Mouse (Mus musculus): ENCODE measurements around the gene Mkln1. TPM values are rescaled to one million over a fixed set of nuclear protein-coding genes. Genes with fewer than 3 reads are reported as not detected.

Mkln1 gene
- polyA plus RNA-seq, 1 experiment from 2014 or later = 213 TPM

GRCm38 (mm10) chr6:31390243-31390981 lies 8.1 kb upstream of the Mkln1 start:
- no peak overlapping the region for H3K4me3 ChIP-seq (ENCODE audit: low read depth, low read length)
- no peaks in the 10 kb centered on the region for H3K27me3 ChIP-seq (ENCODE audit: control insufficient read depth, insufficient read depth, low read length)
- 66% methylated on average over 8 of the region's 8 CpGs for WGBS
- no peak overlapping the region for H3K4me2 ChIP-seq (ENCODE audit: low read depth, severe bottlenecking)
- no peak overlapping the region for H3K27ac ChIP-seq (replicated peaks; ENCODE audit: low read depth, low read length)
- no peak for DNase-seq (ENCODE audit: low spot score)
- no peaks in the 10 kb centered on the region for H3K4me1 ChIP-seq (ENCODE audit: control insufficient read depth, insufficient read depth, low read length)
- no peaks in the 10 kb centered on the region for H3K36me3 ChIP-seq (ENCODE audit: control insufficient read depth, insufficient read depth, low read length)
- H3K9me3 ChIP-seq (ENCODE audit: control insufficient read depth, low read length) = no peaks in the 10 kb centered on the region
- no peak for ATAC-seq (ENCODE audit: insufficient number of reproducible peaks, low FRiP score, low TSS enrichment, low read depth)
- H3K9ac ChIP-seq (ENCODE audit: low read length) = no peak overlapping the region

GRCm38 (mm10) chr6:31392871-31393270 lies 5.7 kb upstream of the Mkln1 start:
- Histone ChIP-seq H3K27me3 (ENCODE audit: control insufficient read depth, insufficient read depth, low read length) (no peaks in the 10 kb centered on the region), H3K9me3 (ENCODE audit: control insufficient read depth, low read length) (no peaks in the 10 kb centered on the region), H3K9ac (ENCODE audit: low read length) (no peak overlapping the region), H3K4me2 (ENCODE audit: low read depth, severe bottlenecking) (no peak overlapping the region), H3K4me1 (ENCODE audit: control insufficient read depth, insufficient read depth, low read length) (no peaks in the 10 kb centered on the region), H3K4me3 (ENCODE audit: low read depth, low read length) (no peak overlapping the region), H3K36me3 (ENCODE audit: control insufficient read depth, insufficient read depth, low read length) (no peaks in the 10 kb centered on the region), H3K27ac (replicated peaks; ENCODE audit: low read depth, low read length) (no peak overlapping the region)
- ATAC-seq (ENCODE audit: insufficient number of reproducible peaks, low FRiP score, low TSS enrichment, low read depth) (no peak), DNase-seq (ENCODE audit: low spot score) (no peak)
- 78% methylated on average over 5 of the region's 5 CpGs for WGBS

- H3K36me3 ChIP-seq (ENCODE audit: control insufficient read depth, insufficient read depth, low read length) = no peaks in the 10 kb centered on the region
- ATAC-seq (ENCODE audit: insufficient number of reproducible peaks, low FRiP score, low TSS enrichment, low read depth) = no peak
- H3K4me1 ChIP-seq (ENCODE audit: control insufficient read depth, insufficient read depth, low read length) = peaks cover 7% of the 10 kb centered on the region; the same call in 1 of the 2 replicates
- H3K27ac ChIP-seq (replicated peaks; ENCODE audit: low read depth, low read length) = no peak overlapping the region
- H3K4me3 ChIP-seq (ENCODE audit: low read depth, low read length) = no peak overlapping the region
- H3K27me3 ChIP-seq (ENCODE audit: control insufficient read depth, insufficient read depth, low read length) = no peaks in the 10 kb centered on the region
- H3K9me3 ChIP-seq (ENCODE audit: control insufficient read depth, low read length) = no peaks in the 10 kb centered on the region
- WGBS = 84% methylated on average over 4 of the region's 4 CpGs
- H3K4me2 ChIP-seq (ENCODE audit: low read depth, severe bottlenecking) = no peak overlapping the region
- H3K9ac ChIP-seq (ENCODE audit: low read length) = no peak overlapping the region
- no peak for DNase-seq (ENCODE audit: low spot score)
Observed at GRCm38 (mm10) chr6:31396118-31396517, 2.4 kb upstream of the Mkln1 start.

GRCm38 (mm10) chr6:31397308-31397707 lies 1.2 kb upstream of the Mkln1 start:
- H3K9ac ChIP-seq (ENCODE audit: low read length) = no peak overlapping the region
- H3K4me1 ChIP-seq (ENCODE audit: control insufficient read depth, insufficient read depth, low read length) = peaks cover 7% of the 10 kb centered on the region; the same call in 1 of the 2 replicates
- H3K36me3 ChIP-seq (ENCODE audit: control insufficient read depth, insufficient read depth, low read length) = no peaks in the 10 kb centered on the region
- no peak overlapping the region for H3K4me3 ChIP-seq (ENCODE audit: low read depth, low read length)
- no peak for ATAC-seq (ENCODE audit: insufficient number of reproducible peaks, low FRiP score, low TSS enrichment, low read depth)
- no peaks in the 10 kb centered on the region for H3K27me3 ChIP-seq (ENCODE audit: control insufficient read depth, insufficient read depth, low read length)
- no peak for DNase-seq (ENCODE audit: low spot score)
- H3K4me2 ChIP-seq (ENCODE audit: low read depth, severe bottlenecking) = no peak overlapping the region
- H3K9me3 ChIP-seq (ENCODE audit: control insufficient read depth, low read length) = no peaks in the 10 kb centered on the region
- H3K27ac ChIP-seq (replicated peaks; ENCODE audit: low read depth, low read length) = no peak overlapping the region

GRCm38 (mm10) chr6:31397775-31398430 lies 632 bp upstream of the Mkln1 start:
- peak overlapping the region; percentile 93 for H3K4me3 ChIP-seq (ENCODE audit: low read depth, low read length)
- H3K27me3 ChIP-seq (ENCODE audit: control insufficient read depth, insufficient read depth, low read length) = no peaks in the 10 kb centered on the region
- DNase-seq (ENCODE audit: low spot score) = no peak
- no peaks in the 10 kb centered on the region for H3K9me3 ChIP-seq (ENCODE audit: control insufficient read depth, low read length)
- ATAC-seq (ENCODE audit: insufficient number of reproducible peaks, low FRiP score, low TSS enrichment, low read depth) = no peak
- H3K36me3 ChIP-seq (ENCODE audit: control insufficient read depth, insufficient read depth, low read length) = no peaks in the 10 kb centered on the region
- H3K4me2 ChIP-seq (ENCODE audit: low read depth, severe bottlenecking) = peak overlapping the region; percentile 22; the same call in 1 of the 2 replicates
- H3K4me1 ChIP-seq (ENCODE audit: control insufficient read depth, insufficient read depth, low read length) = peaks cover 7% of the 10 kb centered on the region; the same call in 1 of the 2 replicates
- H3K27ac ChIP-seq (replicated peaks; ENCODE audit: low read depth, low read length) = no peak overlapping the region
- H3K9ac ChIP-seq (ENCODE audit: low read length) = no peak overlapping the region
- 64% methylated on average over 10 of the region's 10 CpGs for WGBS

- under 1% methylated on average over 27 of the region's 28 CpGs for WGBS
- Histone ChIP-seq H3K4me1 (ENCODE audit: control insufficient read depth, insufficient read depth, low read length) (peaks cover 7% of the 10 kb centered on the region; the same call in 1 of the 2 replicates), H3K9ac (ENCODE audit: low read length) (peak overlapping the region; percentile 98), H3K9me3 (ENCODE audit: control insufficient read depth, low read length) (no peaks in the 10 kb centered on the region), H3K27ac (replicated peaks; ENCODE audit: low read depth, low read length) (peak overlapping the region; percentile 84), H3K27me3 (ENCODE audit: control insufficient read depth, insufficient read depth, low read length) (no peaks in the 10 kb centered on the region), H3K4me3 (ENCODE audit: low read depth, low read length) (peak overlapping the region; percentile 93), H3K4me2 (ENCODE audit: low read depth, severe bottlenecking) (peak overlapping the region; percentile 80), H3K36me3 (ENCODE audit: control insufficient read depth, insufficient read depth, low read length) (no peaks in the 10 kb centered on the region)
- ATAC-seq (ENCODE audit: insufficient number of reproducible peaks, low FRiP score, low TSS enrichment, low read depth) (peak; percentile 41; the same call in 1 of the 2 replicates), DNase-seq (ENCODE audit: low spot score) (no peak)
Observed at GRCm38 (mm10) chr6:31399206-31399549, 643 bp downstream of the Mkln1 start.

GRCm38 (mm10) chr6:31399566-31399965 lies 1.0 kb downstream of the Mkln1 start:
- Histone ChIP-seq H3K36me3 (ENCODE audit: control insufficient read depth, insufficient read depth, low read length) (no peaks in the 10 kb centered on the region), H3K27me3 (ENCODE audit: control insufficient read depth, insufficient read depth, low read length) (no peaks in the 10 kb centered on the region), H3K4me2 (ENCODE audit: low read depth, severe bottlenecking) (peak overlapping the region; percentile 80), H3K4me1 (ENCODE audit: control insufficient read depth, insufficient read depth, low read length) (peaks cover 7% of the 10 kb centered on the region; the same call in 1 of the 2 replicates), H3K9me3 (ENCODE audit: control insufficient read depth, low read length) (no peaks in the 10 kb centered on the region), H3K9ac (ENCODE audit: low read length) (peak overlapping the region; percentile 98), H3K27ac (replicated peaks; ENCODE audit: low read depth, low read length) (no peak overlapping the region), H3K4me3 (ENCODE audit: low read depth, low read length) (peak overlapping the region; percentile 93)
- ATAC-seq (ENCODE audit: insufficient number of reproducible peaks, low FRiP score, low TSS enrichment, low read depth) (no peak), DNase-seq (ENCODE audit: low spot score) (peak; percentile 40)
- 2% methylated on average over 13 of the region's 13 CpGs for WGBS

- 80% methylated on average over 1 of the region's 1 CpGs for WGBS
- no peak overlapping the region for H3K4me2 ChIP-seq (ENCODE audit: low read depth, severe bottlenecking)
- ATAC-seq (ENCODE audit: insufficient number of reproducible peaks, low FRiP score, low TSS enrichment, low read depth) = no peak
- H3K9me3 ChIP-seq (ENCODE audit: control insufficient read depth, low read length) = no peaks in the 10 kb centered on the region
- H3K9ac ChIP-seq (ENCODE audit: low read length) = no peak overlapping the region
- H3K36me3 ChIP-seq (ENCODE audit: control insufficient read depth, insufficient read depth, low read length) = no peaks in the 10 kb centered on the region
- no peaks in the 10 kb centered on the region for H3K27me3 ChIP-seq (ENCODE audit: control insufficient read depth, insufficient read depth, low read length)
- no peaks in the 10 kb centered on the region for H3K4me1 ChIP-seq (ENCODE audit: control insufficient read depth, insufficient read depth, low read length)
- H3K4me3 ChIP-seq (ENCODE audit: low read depth, low read length) = no peak overlapping the region
- no peak overlapping the region for H3K27ac ChIP-seq (replicated peaks; ENCODE audit: low read depth, low read length)
- no peak for DNase-seq (ENCODE audit: low spot score)
Observed at GRCm38 (mm10) chr6:31411017-31411416, 12.5 kb downstream of the Mkln1 start.
